10 mouse cellular contexts compared by ENCODE assay signal in the genomic region with DNA sequence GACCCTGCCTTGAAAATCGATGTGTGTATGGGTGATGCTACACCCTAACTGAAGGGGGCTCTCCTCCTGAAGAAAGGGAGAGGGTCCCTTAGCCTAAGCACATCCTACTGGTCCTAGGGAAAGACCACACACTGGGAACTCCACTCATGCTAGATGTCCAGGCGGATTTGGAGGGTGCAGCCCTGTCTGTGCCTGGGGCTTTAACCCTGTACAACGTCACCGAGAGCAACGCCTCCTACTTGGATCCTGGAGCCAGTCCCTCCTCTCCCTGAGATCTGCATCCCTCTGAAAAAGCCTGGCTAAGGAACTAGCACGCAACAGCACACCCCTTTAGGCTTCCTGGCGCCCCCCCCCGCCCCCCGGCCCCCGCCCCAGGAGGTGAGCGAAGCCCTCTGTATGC. TPM values are rescaled to one million over a fixed set of nuclear protein-coding genes. Genes with fewer than 3 reads are reported as not detected.
DNase-seq lines count a peak whose midpoint lies in the region; ATAC-seq and TF ChIP-seq lines count a peak whose summit lies in the region.
"Had no signal": no experiment of that assay in that cellular context is flagged by ENCODE, and none has a peak within 500 bp of the region (broad histone marks: within the 10 kb centered on the region; RNA-seq: fewer than 3 reads in every experiment).

No protein-coding gene starts in this region.

- intact Hi-C loops in left cerebral cortex, postnatal 36 days (cut with DNase I) = no loop called here

- 7% methylated on average over 11 of the region's 11 CpGs for WGBS in forebrain, embryonic 12.5 days
- 5% methylated on average over 10 of the region's 11 CpGs for WGBS in forebrain, embryonic 16.5 days
- 10% methylated on average over 11 of the region's 11 CpGs for WGBS in liver, embryonic 11.5 days
- 11% methylated on average over 10 of the region's 11 CpGs for WGBS in hindbrain, embryonic 15.5 days

- no peak; the same call in 1 of the 2 replicates for ATAC-seq in forebrain, embryonic 12.5 days (ENCODE audit: low FRiP score)
- ATAC-seq in forebrain, embryonic 16.5 days = no peak
- no peak for ATAC-seq in liver, embryonic 11.5 days (replicated peaks; ENCODE audit: low FRiP score)
- no peak for ATAC-seq in hindbrain, embryonic 15.5 days (ENCODE audit: low FRiP score, low read depth)
- ATAC-seq: Patski had no signal

- no peak overlapping the region for H3ac ChIP-seq in myocyte (ENCODE audit: control insufficient read depth, insufficient read length)

- 0 out of 2 replicates have a peak overlapping the region, but pooled peaks have one; percentile 42 for H3K4me3 ChIP-seq in forebrain, embryonic 12.5 days (replicated peaks)
- no peak overlapping the region for H3K4me3 ChIP-seq in forebrain, embryonic 16.5 days (replicated peaks; ENCODE audit: low read length)
- H3K4me3 ChIP-seq in liver, embryonic 11.5 days (ENCODE audit: low read depth, low read length) = no peak overlapping the region
- H3K4me3 ChIP-seq in hindbrain, embryonic 15.5 days = 0 out of 2 replicates have a peak overlapping the region, but pooled peaks have one; percentile 46
- peak overlapping the region; percentile 30 for H3K4me3 ChIP-seq in myocyte

- DNase-seq in liver, embryonic 11.5 days (ENCODE audit: low spot score) = no peak
- no peak for DNase-seq in liver
- DNase-seq in adrenal gland, adult 8-10 months = no peak
- no peak for DNase-seq in left cerebral cortex, postnatal 36 days (ENCODE audit: low spot score in 2 of 2)
- DNase-seq: left cerebral cortex, postnatal 4 days had no signal

- no peaks in the 10 kb centered on the region for H3K79me2 ChIP-seq in myocyte (ENCODE audit: control insufficient read depth, insufficient read depth)

- no peaks in the 10 kb centered on the region for H3K9me3 ChIP-seq in forebrain, embryonic 12.5 days
- no peaks in the 10 kb centered on the region for H3K9me3 ChIP-seq in forebrain, embryonic 16.5 days (ENCODE audit: control insufficient read depth, low read length)
- H3K9me3 ChIP-seq in liver, embryonic 11.5 days (ENCODE audit: control insufficient read depth, low read length) = no peaks in the 10 kb centered on the region
- no peaks in the 10 kb centered on the region for H3K9me3 ChIP-seq in hindbrain, embryonic 15.5 days

- H3K9ac ChIP-seq in forebrain, embryonic 12.5 days = no peak overlapping the region
- no peak overlapping the region for H3K9ac ChIP-seq in forebrain, embryonic 16.5 days (replicated peaks; ENCODE audit: low read depth, low read length)
- no peak overlapping the region for H3K9ac ChIP-seq in liver, embryonic 11.5 days (ENCODE audit: low read depth, low read length)
- no peak overlapping the region for H3K9ac ChIP-seq in hindbrain, embryonic 15.5 days

- H3K27me3 ChIP-seq in forebrain, embryonic 12.5 days = peaks cover 99% of the 10 kb centered on the region
- H3K27me3 ChIP-seq in forebrain, embryonic 16.5 days (replicated peaks; ENCODE audit: control insufficient read depth, insufficient read depth, low read length) = peaks cover 72% of the 10 kb centered on the region
- H3K27me3 ChIP-seq in liver, embryonic 11.5 days (replicated peaks; ENCODE audit: control insufficient read depth, insufficient read depth, low read length) = peaks cover 97% of the 10 kb centered on the region
- H3K27me3 ChIP-seq in hindbrain, embryonic 15.5 days = peaks cover 69% of the 10 kb centered on the region
- H3K27me3 ChIP-seq in myocyte (ENCODE audit: control insufficient read depth, insufficient read depth, insufficient read length) = no peaks in the 10 kb centered on the region
- H3K27me3 ChIP-seq: Patski had no signal

- H3K27ac ChIP-seq in forebrain, embryonic 12.5 days = no peak overlapping the region
- H3K27ac ChIP-seq in forebrain, embryonic 16.5 days (ENCODE audit: low read length) = no peak overlapping the region
- no peak overlapping the region for H3K27ac ChIP-seq in liver, embryonic 11.5 days (ENCODE audit: low read depth, low read length)
- no peak overlapping the region for H3K27ac ChIP-seq in hindbrain, embryonic 15.5 days (replicated peaks)

- peak overlapping the region; percentile 68 for H3K4me2 ChIP-seq in forebrain, embryonic 12.5 days
- H3K4me2 ChIP-seq in forebrain, embryonic 16.5 days (ENCODE audit: low read length) = no peak overlapping the region; the same call in 1 of the 2 replicates
- H3K4me2 ChIP-seq in liver, embryonic 11.5 days = peak overlapping the region; percentile 63
- peak overlapping the region; percentile 94 for H3K4me2 ChIP-seq in hindbrain, embryonic 15.5 days
- H3K4me2 ChIP-seq in myocyte (ENCODE audit: low read depth) = peak overlapping the region; percentile 76

- no peak for TF ChIP-seq POLR2A in myocyte (IDR thresholded peaks at IDR 0.05; ENCODE audit: insufficient read length, low read depth)

- peaks cover 34% of the 10 kb centered on the region for H3K4me1 ChIP-seq in forebrain, embryonic 12.5 days
- peaks cover 26% of the 10 kb centered on the region for H3K4me1 ChIP-seq in forebrain, embryonic 16.5 days (replicated peaks; ENCODE audit: control insufficient read depth, insufficient read depth, low read length)
- peaks cover 8% of the 10 kb centered on the region for H3K4me1 ChIP-seq in liver, embryonic 11.5 days (replicated peaks; ENCODE audit: control insufficient read depth, insufficient read depth, low read length)
- peaks cover 33% of the 10 kb centered on the region for H3K4me1 ChIP-seq in hindbrain, embryonic 15.5 days (replicated peaks)

- peaks cover 4% of the 10 kb centered on the region; the same call in 1 of the 2 replicates for H3K36me3 ChIP-seq in forebrain, embryonic 12.5 days (replicated peaks)
- H3K36me3 ChIP-seq in forebrain, embryonic 16.5 days (ENCODE audit: control insufficient read depth, insufficient read depth) = 0 out of 2 replicates have a peak, but pooled peaks cover 3% of the 10 kb centered on the region
- no peaks in the 10 kb centered on the region for H3K36me3 ChIP-seq in liver, embryonic 11.5 days (ENCODE audit: control insufficient read depth, insufficient read depth, low read length)
- H3K36me3 ChIP-seq in hindbrain, embryonic 15.5 days = peaks cover 6% of the 10 kb centered on the region; the same call in 1 of the 2 replicates
- H3K36me3 ChIP-seq in myocyte (ENCODE audit: control insufficient read depth, insufficient read depth) = no peaks in the 10 kb centered on the region

TF ChIP-seq in myocyte, 11 proteins besides CTCF, POLR2A, EP300 and RAD21:
- no peak for TF ChIP-seq SRF (IDR thresholded peaks at IDR 0.05; ENCODE audit: control insufficient read depth, insufficient read length, low read depth)

RNA-seq across cellular contexts. Expression of gene Nol3, which starts 0.6 kb away (rescaled TPM):
- polyA plus RNA-seq in forebrain, embryonic 12.5 days (2016; fragmentation: Nextera tagmentation; extraction: Ambion mirVana) = 3.3 TPM in 2 replicates
- polyA plus RNA-seq in forebrain, embryonic 16.5 days (2015; fragmentation: Nextera tagmentation; extraction: Ambion mirVana) = 1.5 and 2.8 TPM in 2 replicates
- polyA plus RNA-seq in liver, embryonic 11.5 days (2014; fragmentation: Nextera tagmentation; extraction: Ambion mirVana) = 0.14 and 0.51 TPM in 2 replicates
- 5.2 and 5.7 TPM in 2 replicates for polyA plus RNA-seq in hindbrain, embryonic 15.5 days (2015; fragmentation: Nextera tagmentation; extraction: Ambion mirVana)
- polyA plus RNA-seq in myocyte (2012; fragmentation: generic; extraction: Trizol) = 23.2 TPM
- total RNA-seq in adrenal gland, adult 8-10 months (2022) = 10 to 100 TPM in 1 of 4 experiments, 1 to 10 TPM in 3; 5.5 to 11.7 (median 6.5) TPM
- total RNA-seq in left cerebral cortex, postnatal 36 days (2021) = 10 to 100 TPM in 1 of 2 experiments, 1 to 10 TPM in 1; 9.2 to 11.8 TPM

RNA-seq across cellular contexts. Expression of gene Hsf4, which starts 5.8 kb away (rescaled TPM):
- polyA plus RNA-seq in forebrain, embryonic 12.5 days (2016; fragmentation: Nextera tagmentation; extraction: Ambion mirVana) = 0.11 TPM in 1 of 2 replicates, not detected in the other
- 0.25 TPM in 1 of 2 replicates, not detected in the other for polyA plus RNA-seq in forebrain, embryonic 16.5 days (2015; fragmentation: Nextera tagmentation; extraction: Ambion mirVana)
- 0.19 TPM in 1 of 2 replicates, not detected in the other for polyA plus RNA-seq in liver, embryonic 11.5 days (2014; fragmentation: Nextera tagmentation; extraction: Ambion mirVana)
- 0.54 and 0.76 TPM in 2 replicates for polyA plus RNA-seq in hindbrain, embryonic 15.5 days (2015; fragmentation: Nextera tagmentation; extraction: Ambion mirVana)
- 5.8 TPM for polyA plus RNA-seq in myocyte (2012; fragmentation: generic; extraction: Trizol)
- total RNA-seq in adrenal gland, adult 8-10 months (2022) = 1 to 10 TPM; 2.1 to 4.8 (median 3.3) TPM
- total RNA-seq in left cerebral cortex, postnatal 36 days (2021) = 10 to 100 TPM; 11.5 to 12.0 TPM

RNA-seq across cellular contexts. Expression of gene Fbxl8, which starts 10.9 kb away (rescaled TPM):
- polyA plus RNA-seq in forebrain, embryonic 12.5 days (2016; fragmentation: Nextera tagmentation; extraction: Ambion mirVana) = 0.54 and 0.68 TPM in 2 replicates
- 0.83 and 0.96 TPM in 2 replicates for polyA plus RNA-seq in forebrain, embryonic 16.5 days (2015; fragmentation: Nextera tagmentation; extraction: Ambion mirVana)
- polyA plus RNA-seq in liver, embryonic 11.5 days (2014; fragmentation: Nextera tagmentation; extraction: Ambion mirVana) = 2.0 and 2.4 TPM in 2 replicates
- 1.3 and 1.6 TPM in 2 replicates for polyA plus RNA-seq in hindbrain, embryonic 15.5 days (2015; fragmentation: Nextera tagmentation; extraction: Ambion mirVana)
- 10.5 TPM for polyA plus RNA-seq in myocyte (2012; fragmentation: generic; extraction: Trizol)
- total RNA-seq in adrenal gland, adult 8-10 months (2022) = 1 to 10 TPM; 3.9 to 5.4 (median 4.5) TPM
- total RNA-seq in left cerebral cortex, postnatal 36 days (2021) = 1 to 10 TPM in 1 of 2 experiments, under 1 TPM in 1; 0.86 to 1.4 TPM

RNA-seq across cellular contexts. Expression of gene Tradd, which starts 11.0 kb away (rescaled TPM):
- polyA plus RNA-seq in forebrain, embryonic 12.5 days (2016; fragmentation: Nextera tagmentation; extraction: Ambion mirVana) = 10.8 and 11.0 TPM in 2 replicates
- polyA plus RNA-seq in forebrain, embryonic 16.5 days (2015; fragmentation: Nextera tagmentation; extraction: Ambion mirVana) = 23.4 and 27.3 TPM in 2 replicates
- 23.1 and 23.2 TPM in 2 replicates for polyA plus RNA-seq in liver, embryonic 11.5 days (2014; fragmentation: Nextera tagmentation; extraction: Ambion mirVana)
- polyA plus RNA-seq in hindbrain, embryonic 15.5 days (2015; fragmentation: Nextera tagmentation; extraction: Ambion mirVana) = 18.3 and 19.3 TPM in 2 replicates
- 27.0 TPM for polyA plus RNA-seq in myocyte (2012; fragmentation: generic; extraction: Trizol)
- total RNA-seq in adrenal gland, adult 8-10 months (2022) = 10 to 100 TPM; 15.5 to 20.0 (median 19.2) TPM
- total RNA-seq in left cerebral cortex, postnatal 36 days (2021) = 1 to 10 TPM; 7.2 to 7.5 TPM

RNA-seq across cellular contexts. Expression of gene 4931428F04Rik, which starts 14.3 kb away (rescaled TPM):
- polyA plus RNA-seq in forebrain, embryonic 12.5 days (2016; fragmentation: Nextera tagmentation; extraction: Ambion mirVana) = 47.6 and 53.0 TPM in 2 replicates
- polyA plus RNA-seq in forebrain, embryonic 16.5 days (2015; fragmentation: Nextera tagmentation; extraction: Ambion mirVana) = 110 and 125 TPM in 2 replicates
- 4.7 and 5.1 TPM in 2 replicates for polyA plus RNA-seq in liver, embryonic 11.5 days (2014; fragmentation: Nextera tagmentation; extraction: Ambion mirVana)
- 124 and 146 TPM in 2 replicates for polyA plus RNA-seq in hindbrain, embryonic 15.5 days (2015; fragmentation: Nextera tagmentation; extraction: Ambion mirVana)
- 6.2 TPM for polyA plus RNA-seq in myocyte (2012; fragmentation: generic; extraction: Trizol)
- total RNA-seq in adrenal gland, adult 8-10 months (2022) = 1 to 10 TPM; 2.6 to 5.0 (median 4.6) TPM
- total RNA-seq in left cerebral cortex, postnatal 36 days (2021) = 10 to 100 TPM; 24.2 to 27.1 TPM

Comparison
In these comparisons a context has a peak if more than half of its experiments do, and no peak if none do; other contexts are left out.
1. H3K4me3 ChIP-seq: peak in forebrain, embryonic 12.5 days (single experiment), hindbrain, embryonic 15.5 days (single experiment) and myocyte (single experiment); none in forebrain, embryonic 16.5 days (single experiment) and liver, embryonic 11.5 days (single experiment).